Mouse (Mus musculus) MEL (cell line): Measurements from ENCODE around the gene Gm9945. TPM values are rescaled to one million over a fixed set of nuclear protein-coding genes. Genes with fewer than 3 reads are reported as not detected.

Experiments
- DNase-seq: peaks from one replicate; pipeline ENCODE4 v3.0.0; 2011; ENCODE audit warnings: low read depth, low spot score
- H3K27ac ChIP-seq: 2 replicates; pipeline ENCODE4 v1.5.1; 2012; ENCODE audit warnings: low read depth, mild to moderate bottlenecking, control low read depth, low read length, moderate library complexity; ENCODE audit not compliant: control insufficient read depth
- H3K27me3 ChIP-seq, 2 experiments: fragments of 150-350 bp in 1 of 2; sonication (generic) in 1 of 2; 2 replicates each; pipeline ENCODE4 v1.6.1; 2012; ENCODE audit warnings: low read length in 2 of 2, mild to moderate bottlenecking in 2 of 2, improper control_type of control experiment in 1 of 2, moderate library complexity in 1 of 2; ENCODE audit not compliant: insufficient read depth in 2 of 2, control insufficient read depth in 1 of 2
- H3K36me3 ChIP-seq, 2 experiments: 2 replicates each; pipeline ENCODE4 v1.6.1; 2012 to 2014; ENCODE audit warnings: low read length in 2 of 2, improper control_type of control experiment in 1 of 2, inconsistent platforms in 1 of 2, mild to moderate bottlenecking in 1 of 2; ENCODE audit not compliant: insufficient read depth in 2 of 2, control insufficient read depth in 1 of 2
- H3K4me1 ChIP-seq, 2 experiments: fragments of 150-350 bp in 1 of 2; sonication (generic) in 1 of 2; 2 replicates each; pipeline ENCODE4 v1.6.1; 2012; ENCODE audit warnings: low read length in 2 of 2, improper control_type of control experiment in 1 of 2, mild to moderate bottlenecking in 1 of 2; ENCODE audit not compliant: insufficient read depth in 2 of 2, control insufficient read depth in 1 of 2
- H3K4me3 ChIP-seq, 2 experiments: fragments of 150-350 bp in 1 of 2; sonication (generic) in 1 of 2; 2 replicates each; pipeline ENCODE4 v1.5.1; 2012; ENCODE audit warnings: low read depth in 2 of 2, low read length in 2 of 2, mild to moderate bottlenecking in 2 of 2, moderate library complexity in 2 of 2, control low read depth in 1 of 2, improper control_type of control experiment in 1 of 2; ENCODE audit not compliant: control insufficient read depth in 1 of 2, insufficient read depth in 1 of 2
- H3K79me2 ChIP-seq: 2 replicates; pipeline ENCODE4 v1.6.1; 2012; ENCODE audit warnings: mild to moderate bottlenecking, low read length, moderate library complexity; ENCODE audit not compliant: control insufficient read depth, poor library complexity, insufficient read depth
- H3K9ac ChIP-seq: 2 replicates; pipeline ENCODE4 v1.6.1; 2012; ENCODE audit warnings: low read depth, mild to moderate bottlenecking, control low read depth, low read length, moderate library complexity; ENCODE audit not compliant: control insufficient read depth, poor library complexity, severe bottlenecking
- H3K9me3 ChIP-seq: fragments of 150-350 bp; sonication (generic); replicated peaks from 2 replicates; pipeline ENCODE4 v1.6.1; 2012; ENCODE audit warnings: mild to moderate bottlenecking, low read length, improper control_type of control experiment, moderate library complexity; ENCODE audit not compliant: insufficient read depth
- BHLHE40 ChIP-seq: IDR thresholded peaks from 2 replicates; pipeline ENCODE4 v1.6.1; 2012; ENCODE audit warnings: low read depth, mild to moderate bottlenecking, inconsistent platforms, low read length, improper control_type of control experiment, borderline replicate concordance
- CHD2 ChIP-seq: IDR thresholded peaks from 2 replicates; pipeline ENCODE4 v1.6.1; 2011; ENCODE audit warnings: low read length, improper control_type of control experiment
- CTCF ChIP-seq, 3 experiments: IDR thresholded peaks in 2 of 3; conservative IDR thresholded peaks in 1 of 3; 2 replicates each; pipeline ENCODE4 v1.5.1; 2011 to 2012; ENCODE audit warnings: low read length in 3 of 3, low read depth in 2 of 3, mild to moderate bottlenecking in 2 of 3, improper control_type of control experiment in 1 of 3, inconsistent platforms in 1 of 3, mixed read lengths in 1 of 3, moderate library complexity in 1 of 3; ENCODE audit not compliant: control insufficient read depth in 1 of 3, insufficient read depth in 1 of 3, poor library complexity in 1 of 3, severe bottlenecking in 1 of 3
- E2F4 ChIP-seq: IDR thresholded peaks from 2 replicates; pipeline ENCODE4 v1.6.1; 2011; ENCODE audit warnings: low read depth, low read length, improper control_type of control experiment, borderline replicate concordance
- ELF1 ChIP-seq: IDR thresholded peaks from 2 replicates; pipeline ENCODE4 v1.6.1; 2014; ENCODE audit warnings: low read depth, mild to moderate bottlenecking, inconsistent platforms, low read length, improper control_type of control experiment, moderate library complexity
- ETS1 ChIP-seq: IDR thresholded peaks from 2 replicates; pipeline ENCODE4 v1.6.1; 2012; ENCODE audit warnings: low read depth, mild to moderate bottlenecking, inconsistent platforms, low read length, improper control_type of control experiment, moderate library complexity
- GATA1 ChIP-seq: IDR thresholded peaks from 2 replicates; pipeline ENCODE4 v1.6.1; 2011; ENCODE audit warnings: low read depth, low read length, improper control_type of control experiment
- HCFC1 ChIP-seq: IDR thresholded peaks from 2 replicates; pipeline ENCODE4 v1.6.1; 2012; ENCODE audit warnings: low read depth, mild to moderate bottlenecking, inconsistent platforms, low read length, improper control_type of control experiment, moderate library complexity
- MAX ChIP-seq: IDR thresholded peaks from 2 replicates; pipeline ENCODE4 v1.6.1; 2011; ENCODE audit warnings: low read length, improper control_type of control experiment
- MEF2A ChIP-seq: IDR thresholded peaks from 2 replicates; pipeline ENCODE4 v1.6.1; 2014; ENCODE audit warnings: low read depth, mild to moderate bottlenecking, inconsistent platforms, low read length, improper control_type of control experiment; ENCODE audit not compliant: poor library complexity, insufficient replicate concordance, severe bottlenecking; ENCODE audit errors: extremely low read depth
- MXI1 ChIP-seq: IDR thresholded peaks from 2 replicates; pipeline ENCODE4 v1.6.1; 2011; ENCODE audit warnings: mild to moderate bottlenecking, low read depth, low read length, improper control_type of control experiment
- MYB ChIP-seq: IDR thresholded peaks from 2 replicates; pipeline ENCODE4 v1.6.1; 2011; ENCODE audit warnings: mild to moderate bottlenecking, low read depth, low read length, improper control_type of control experiment
- MYC ChIP-seq: IDR thresholded peaks from 2 replicates; pipeline ENCODE4 v1.6.1; 2011; ENCODE audit warnings: low read depth, mild to moderate bottlenecking, low read length, improper control_type of control experiment, moderate library complexity
- NELFE ChIP-seq: IDR thresholded peaks from 2 replicates; pipeline ENCODE4 v1.6.1; 2011; ENCODE audit warnings: low read depth, low read length, improper control_type of control experiment
- NRF1 ChIP-seq: IDR thresholded peaks from 2 replicates; pipeline ENCODE4 v1.6.1; 2014; ENCODE audit warnings: low read depth, mild to moderate bottlenecking, inconsistent platforms, low read length, improper control_type of control experiment, moderate library complexity; ENCODE audit not compliant: poor library complexity, insufficient read depth, severe bottlenecking
- POLR2A ChIP-seq, 2 experiments: IDR thresholded peaks; 2 replicates each; pipeline ENCODE4 v1.6.1; 2011 to 2012; ENCODE audit warnings: low read length in 2 of 2, mild to moderate bottlenecking in 2 of 2, control low read depth in 1 of 2, improper control_type of control experiment in 1 of 2, low read depth in 1 of 2, moderate library complexity in 1 of 2; ENCODE audit not compliant: control insufficient read depth in 1 of 2, insufficient read depth in 1 of 2, poor library complexity in 1 of 2
- POLR2AphosphoS2 ChIP-seq: IDR thresholded peaks from 2 replicates; pipeline ENCODE4 v1.6.1; 2011; ENCODE audit warnings: low read length, improper control_type of control experiment
- POLR2AphosphoS5 ChIP-seq: IDR thresholded peaks from 2 replicates; pipeline ENCODE4 v1.6.1; 2012; ENCODE audit warnings: low read depth, borderline replicate concordance, mild to moderate bottlenecking, inconsistent platforms, low read length, moderate library complexity, mixed read lengths
- RAD21 ChIP-seq: IDR thresholded peaks from 2 replicates; pipeline ENCODE4 v1.6.1; 2011; ENCODE audit warnings: mild to moderate bottlenecking, low read depth, low read length, improper control_type of control experiment
- RCOR1 ChIP-seq: IDR thresholded peaks from 2 replicates; pipeline ENCODE4 v1.6.1; 2012; ENCODE audit warnings: low read depth, mild to moderate bottlenecking, inconsistent platforms, low read length, improper control_type of control experiment
- SIN3A ChIP-seq: IDR thresholded peaks from 2 replicates; pipeline ENCODE4 v1.6.1; 2012; ENCODE audit warnings: low read length, improper control_type of control experiment, inconsistent platforms
- SMC3 ChIP-seq: IDR thresholded peaks from 2 replicates; pipeline ENCODE4 v1.6.1; 2011; ENCODE audit warnings: low read depth, low read length, improper control_type of control experiment
- TBP ChIP-seq: IDR thresholded peaks from 2 replicates; pipeline ENCODE4 v1.8.0; 2011; ENCODE audit warnings: low read depth, low read length, improper control_type of control experiment
- TCF12 ChIP-seq: IDR thresholded peaks from 2 replicates; pipeline ENCODE4 v1.6.1; 2014; ENCODE audit warnings: low read depth, mild to moderate bottlenecking, inconsistent platforms, low read length, improper control_type of control experiment, moderate library complexity
- UBTF ChIP-seq: IDR thresholded peaks from 2 replicates; pipeline ENCODE4 v1.6.1; 2012; ENCODE audit warnings: low read depth, mild to moderate bottlenecking, inconsistent platforms, low read length, improper control_type of control experiment, moderate library complexity, borderline replicate concordance; ENCODE audit not compliant: insufficient read depth
- USF2 ChIP-seq, 2 experiments: IDR thresholded peaks; 2 replicates each; pipeline ENCODE4 v1.6.1; 2011 to 2012; ENCODE audit warnings: improper control_type of control experiment in 2 of 2, low read length in 2 of 2, borderline replicate concordance in 1 of 2, inconsistent platforms in 1 of 2, low read depth in 1 of 2, mild to moderate bottlenecking in 1 of 2; ENCODE audit not compliant: insufficient read depth in 1 of 2
- ZC3H11A ChIP-seq: IDR thresholded peaks from 2 replicates; pipeline ENCODE4 v1.6.1; 2012; ENCODE audit warnings: low read depth, mild to moderate bottlenecking, inconsistent platforms, low read length, improper control_type of control experiment
- ZMIZ1 ChIP-seq: IDR thresholded peaks from 2 replicates; pipeline ENCODE4 v1.6.1; 2012; ENCODE audit warnings: low read depth, mild to moderate bottlenecking, inconsistent platforms, low read length, improper control_type of control experiment, moderate library complexity
- polyA plus RNA-seq, 2 experiments: library from polyadenylated mRNA; stranded (reverse) in 1 of 2; unstranded in 1 of 2; fragments of >175 nt in 1 of 2; fragments of >200 nt in 1 of 2; gene quantifications; 2 replicates each; pipeline versions ENCODE4 v1.2.1 to v1.2.4; 2012; ENCODE audit warnings: low replicate concordance in 2 of 2, low read depth in 1 of 2; ENCODE audit not compliant: insufficient read length in 2 of 2, insufficient read depth in 1 of 2, missing spikeins in 1 of 2
- total RNA-seq: library from RNA; depleted of rRNA; stranded (reverse); fragments of 300-350 nt; gene quantifications from 2 replicates; pipeline ENCODE4 v1.2.3, GENCODE M21; 2012

Gm9945 gene
- total and polyA plus RNA-seq, 3 experiments: not detected

GRCm38 (mm10) chr11:53441921-53442320 lies 38.0 kb upstream of the Gm9945 start (continued):
- TF ChIP-seq POLR2AphosphoS5: no peak
- no peak for TF ChIP-seq BHLHE40
- TF ChIP-seq ELF1: 0 out of 2 replicates have a peak, but pooled peaks have one; percentile 6
- TF ChIP-seq CHD2: no peak
- TF ChIP-seq HCFC1: peak; percentile 41; the same call in 1 of the 2 replicates
- no peak for TF ChIP-seq MYB
- peak in 1 of 2 experiments; percentile 35; a peak in 1 of 4 replicates for TF ChIP-seq POLR2A (IDR thresholded peaks at IDR 0.05; ENCODE audit: control insufficient read depth in 1 of 2, insufficient read depth in 1 of 2, low read depth in 1 of 2, low read length in 2 of 2, poor library complexity in 1 of 2)
- TF ChIP-seq GATA1: peak; percentile 77
- TF ChIP-seq MYC: no peak
- TF ChIP-seq RCOR1: peak; percentile 90

GRCm38 (mm10) chr11:53443861-53444260 lies 36.1 kb upstream of the Gm9945 start:
- peak overlapping the region; percentile 43 to 59 for H3K4me3 ChIP-seq
- no peaks in the 10 kb centered on the region for H3K27me3 ChIP-seq
- no peaks in the 10 kb centered on the region for H3K9me3 ChIP-seq
- H3K79me2 ChIP-seq: no peaks in the 10 kb centered on the region
- peaks cover 0 to 16% of the 10 kb centered on the region in 2 experiments; a peak in 2 of 4 replicates for H3K4me1 ChIP-seq
- TF ChIP-seq RAD21 (peak; percentile 63), TBP (0 out of 2 replicates have a peak, but pooled peaks have one; percentile 41), MAX (0 out of 2 replicates have a peak, but pooled peaks have one; percentile 25), TCF12 (no peak), ZMIZ1 (no peak), SMC3 (peak; percentile 84), MXI1 (peak; percentile 71), POLR2A (IDR thresholded peaks at IDR 0.05; ENCODE audit: control insufficient read depth in 1 of 2, insufficient read depth in 1 of 2, low read depth in 1 of 2, low read length in 2 of 2, poor library complexity in 1 of 2) (0 out of 4 replicates have a peak, but pooled peaks of 1 of the 2 experiments have one; percentile 23), ZC3H11A (peak; percentile 67), CTCF (IDR thresholded peaks at IDR 0.05 in 2 of 3, conservative IDR thresholded peaks at IDR 0.05 in 1 of 3; ENCODE audit: control insufficient read depth in 1 of 3, insufficient read depth in 1 of 3, low read depth in 2 of 3, low read length in 3 of 3, poor library complexity in 1 of 3, severe bottlenecking in 1 of 3) (peak; percentile 57 to 88 (median 62)), MYC (peak; percentile 94)
- no peak overlapping the region for H3K27ac ChIP-seq
- DNase-seq: peak; percentile 69
- H3K9ac ChIP-seq: peak overlapping the region; percentile 61
- H3K36me3 ChIP-seq: peaks cover 0 to 7% of the 10 kb centered on the region in 2 experiments; a peak in 2 of 4 replicates

GRCm38 (mm10) chr11:53445562-53445961 lies 34.4 kb upstream of the Gm9945 start:
- Histone ChIP-seq H3K27ac (no peak overlapping the region), H3K36me3 (peaks cover 0 to 7% of the 10 kb centered on the region in 2 experiments; a peak in 2 of 4 replicates), H3K27me3 (peaks cover 5 to 8% of the 10 kb centered on the region in 2 experiments), H3K4me1 (peaks cover 0 to 16% of the 10 kb centered on the region in 2 experiments; a peak in 2 of 4 replicates), H3K9ac (no peak overlapping the region), H3K79me2 (no peaks in the 10 kb centered on the region), H3K4me3 (no peak overlapping the region), H3K9me3 (no peaks in the 10 kb centered on the region)
- DNase-seq: no peak
- TF ChIP-seq BHLHE40 (no peak), GATA1 (no peak), POLR2AphosphoS2 (no peak), UBTF (no peak), USF2 (IDR thresholded peaks at IDR 0.05; ENCODE audit: borderline replicate concordance in 1 of 2, insufficient read depth in 1 of 2, low read depth in 1 of 2, low read length in 2 of 2) (no peak), SIN3A (no peak), ELF1 (no peak), TCF12 (no peak), MEF2A (no peak), E2F4 (no peak), SMC3 (no peak), ETS1 (no peak), NELFE (no peak), TBP (no peak), NRF1 (no peak), CHD2 (no peak)
